ENCODE assay signal across 8 mouse cellular contexts in genomic region chr9:85749922-85750509, GRCm38 (mm10). TPM values are rescaled to one million over a fixed set of nuclear protein-coding genes. Genes with fewer than 3 reads are reported as not detected.
A peak's percentile ranks its signal among the peaks of the same experiment; 100 is the strongest.
DNase-seq lines count a peak whose midpoint lies in the region; ATAC-seq and TF ChIP-seq lines count a peak whose summit lies in the region.

No protein-coding gene starts in this region.

- H3K4me2 ChIP-seq in liver, embryonic 12.5 days: peak overlapping the region; percentile 77
- peak overlapping the region; percentile 87 for H3K4me2 ChIP-seq in neural tube, embryonic 15.5 days

- peak; percentile 74 for ATAC-seq in liver, embryonic 12.5 days
- ATAC-seq in neural tube, embryonic 15.5 days (ENCODE audit: low FRiP score): peak; percentile 32

- 7% methylated on average over 5 of the region's 5 CpGs for WGBS in bone marrow, adult 2 months
- 21% methylated on average over 5 of the region's 5 CpGs for WGBS in liver, embryonic 12.5 days (ENCODE audit: insufficient replicate concordance)
- WGBS in neural tube, embryonic 15.5 days: 29% methylated on average over 5 of the region's 5 CpGs

- H3K27ac ChIP-seq in layer of hippocampus, adult 2 months: peak overlapping the region; percentile 97
- peak overlapping the region; percentile 93 for H3K27ac ChIP-seq in bone marrow, adult 2 months (ENCODE audit: control insufficient read depth, insufficient read depth, low read depth, low read length, poor library complexity)
- H3K27ac ChIP-seq in liver, embryonic 12.5 days: peak overlapping the region; percentile 100
- peak overlapping the region; percentile 98 for H3K27ac ChIP-seq in neural tube, embryonic 15.5 days (replicated peaks)

- 0 out of 2 replicates have a peak, but pooled peaks cover 5% of the 10 kb centered on the region for H3K36me3 ChIP-seq in liver, embryonic 12.5 days
- H3K36me3 ChIP-seq in neural tube, embryonic 15.5 days: no peaks in the 10 kb centered on the region

- H3K4me1 ChIP-seq in bone marrow, adult 2 months (ENCODE audit: control insufficient read depth, insufficient read depth, low read length): no peaks in the 10 kb centered on the region
- H3K4me1 ChIP-seq in liver, embryonic 12.5 days: peaks cover 32% of the 10 kb centered on the region
- peaks cover 22% of the 10 kb centered on the region for H3K4me1 ChIP-seq in neural tube, embryonic 15.5 days

- no peaks in the 10 kb centered on the region for H3K27me3 ChIP-seq in liver, embryonic 12.5 days (replicated peaks)
- no peaks in the 10 kb centered on the region for H3K27me3 ChIP-seq in neural tube, embryonic 15.5 days (replicated peaks)

- DNase-seq in layer of hippocampus, adult 2 months (ENCODE audit: low spot score in 2 of 2): peak in 1 of 2 experiments; percentile 12
- DNase-seq in layer of hippocampus, postnatal 25 days (ENCODE audit: extremely low spot score in 1 of 2, low spot score in 1 of 2): no peak
- DNase-seq in forelimb bud, embryonic 11.5 days (ENCODE audit: low read depth, low spot score): peak; percentile 35
- DNase-seq in layer of hippocampus, postnatal 14 days (ENCODE audit: low spot score in 2 of 2): no peak
- DNase-seq in frontal cortex, adult 2 months (ENCODE audit: extremely low spot score in 1 of 2, low spot score in 1 of 2): no peak

- peak overlapping the region; percentile 99 for H3K9ac ChIP-seq in liver, embryonic 12.5 days
- H3K9ac ChIP-seq in neural tube, embryonic 15.5 days (replicated peaks): peak overlapping the region; percentile 98

- TF ChIP-seq CTCF in layer of hippocampus, adult 2 months (conservative IDR thresholded peaks at IDR 0.05): no peak
- TF ChIP-seq CTCF in bone marrow, adult 2 months (IDR thresholded peaks at IDR 0.05; ENCODE audit: control insufficient read depth, insufficient read depth, low read length): no peak

- peak overlapping the region; percentile 61 for H3K4me3 ChIP-seq in layer of hippocampus, adult 2 months
- H3K4me3 ChIP-seq in bone marrow, adult 2 months (replicated peaks; ENCODE audit: control insufficient read depth, low read depth, low read length): peak overlapping the region; percentile 93
- H3K4me3 ChIP-seq in liver, embryonic 12.5 days: peak overlapping the region; percentile 97
- H3K4me3 ChIP-seq in neural tube, embryonic 15.5 days (replicated peaks): peak overlapping the region; percentile 66

- TF ChIP-seq POLR2A in bone marrow, adult 2 months (IDR thresholded peaks at IDR 0.05; ENCODE audit: borderline replicate concordance, control insufficient read depth, low read depth, low read length): no peak

- no peaks in the 10 kb centered on the region for H3K9me3 ChIP-seq in liver, embryonic 12.5 days (replicated peaks)
- H3K9me3 ChIP-seq in neural tube, embryonic 15.5 days (replicated peaks): no peaks in the 10 kb centered on the region

RNA-seq across cellular contexts. Expression of gene Ibtk, which starts 0.9 kb away (rescaled TPM):
- 10 to 100 TPM; 24.4 to 24.6 TPM for total RNA-seq in layer of hippocampus, adult 2 months (2021)
- total RNA-seq in layer of hippocampus, postnatal 25 days (2021): 10 to 100 TPM; 18.9 to 21.9 TPM
- 22.7 and 25.8 TPM in 2 replicates for polyA plus RNA-seq in bone marrow, adult 2 months (2011; ENCODE audit: insufficient read depth, insufficient read length, low replicate concordance, missing spikeins)
- polyA plus RNA-seq in liver, embryonic 12.5 days (2016; fragmentation: Nextera tagmentation; extraction: Ambion mirVana): 27.3 and 28.8 TPM in 2 replicates
- polyA plus RNA-seq in neural tube, embryonic 15.5 days (2015; fragmentation: Nextera tagmentation; extraction: Ambion mirVana): 22.5 and 26.1 TPM in 2 replicates
- 10 to 100 TPM; 19.5 to 20.3 TPM for total RNA-seq in layer of hippocampus, postnatal 14 days (2021)
- polyA plus RNA-seq in frontal cortex, adult 2 months (2012; rRNA removed): 11.8 and 12.3 TPM in 2 replicates
